Mouse (Mus musculus) heart, embryonic 13.5 days (tissue): Measurements from ENCODE around the gene Coro1c. TPM values are rescaled to one million over a fixed set of nuclear protein-coding genes. Genes with fewer than 3 reads are reported as not detected.

Experiments used
- ATAC-seq: fragments of 200-750 bp; cut with Nextera tagmentation; 2 replicates; pipeline ENCODE4 v1.8.0; 2017; ENCODE audit warnings: moderate TSS enrichment; ENCODE audit not compliant: insufficient number of reproducible peaks, low FRiP score, low TSS enrichment; ENCODE audit errors: extremely low read depth
- H3K27ac ChIP-seq: fragments of 300-500 bp; sonication (generic); replicated peaks from 2 replicates; pipeline ENCODE4 v1.5.1; 2015; ENCODE audit warnings: moderate library complexity, mild to moderate bottlenecking, inconsistent platforms
- H3K27me3 ChIP-seq: fragments of 300-500 bp; sonication (generic); replicated peaks from 2 replicates; pipeline ENCODE4 v1.6.1; 2015; ENCODE audit warnings: mild to moderate bottlenecking, inconsistent platforms
- H3K36me3 ChIP-seq: fragments of 300-500 bp; sonication (generic); 2 replicates; pipeline ENCODE4 v1.6.1; 2015; ENCODE audit warnings: mild to moderate bottlenecking, inconsistent platforms
- H3K4me1 ChIP-seq: fragments of 300-500 bp; sonication (generic); 2 replicates; pipeline ENCODE4 v1.6.1; 2015; ENCODE audit warnings: inconsistent platforms
- H3K4me2 ChIP-seq: fragments of 300-500 bp; sonication (generic); 2 replicates; pipeline ENCODE4 v1.6.1; 2015; ENCODE audit warnings: inconsistent platforms, mild to moderate bottlenecking, moderate library complexity
- H3K4me3 ChIP-seq: fragments of 300-500 bp; sonication (generic); 2 replicates; pipeline ENCODE4 v1.5.1; 2015; ENCODE audit warnings: moderate library complexity, mild to moderate bottlenecking, inconsistent platforms
- H3K9ac ChIP-seq: fragments of 300-500 bp; sonication (generic); 2 replicates; pipeline ENCODE4 v1.6.1; 2015; ENCODE audit warnings: inconsistent platforms, mild to moderate bottlenecking, moderate library complexity
- H3K9me3 ChIP-seq: fragments of 300-500 bp; sonication (generic); 2 replicates; pipeline ENCODE4 v1.6.1; 2016; ENCODE audit warnings: inconsistent platforms
- WGBS: fragments of 180-500 bp; shearing (Covaris S2); methylation state at CpG from one replicate; pipeline ENCODE4 v1.1.7; 2015; ENCODE audit warnings: mixed read lengths; 5-methylcytosine and 5-hydroxymethylcytosine counted together
- polyA plus RNA-seq: library from polyadenylated mRNA; unstranded; fragments of >200 nt; fragmentation: Nextera tagmentation; extraction: Ambion mirVana; gene quantifications from 2 replicates; pipeline ENCODE4 v1.2.1, GENCODE M21; 2015

The Coro1c gene
- polyA plus RNA-seq, 1 experiment from 2014 or later = 99.4 TPM

DNA sequence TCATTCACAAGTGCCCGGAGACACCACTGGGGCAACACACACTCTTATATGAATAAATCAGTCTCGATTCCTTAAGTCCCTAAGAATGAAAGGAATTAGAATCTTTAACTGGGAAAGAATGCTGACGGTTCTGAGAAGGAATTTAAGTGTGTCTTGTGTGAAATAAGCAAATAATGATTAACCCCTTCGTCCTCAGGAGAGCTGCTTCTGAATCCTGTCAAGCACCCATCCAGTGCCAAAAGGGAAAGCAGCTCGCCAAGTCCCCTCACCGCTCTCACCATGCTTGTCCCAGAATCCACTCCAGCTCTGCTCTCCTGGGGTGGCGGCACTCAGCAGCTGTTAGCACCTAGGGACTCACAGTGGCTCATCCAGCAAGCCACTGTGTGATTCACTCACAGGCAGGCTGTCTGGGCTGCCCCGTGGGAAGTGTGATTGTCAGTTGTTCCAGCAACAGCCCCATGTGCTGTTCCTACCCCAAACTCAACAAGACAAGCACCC lies 7.4 kb downstream of the Coro1c start:
- H3K36me3 ChIP-seq = no peaks in the 10 kb centered on the region
- WGBS = 18% methylated on average over 8 of the region's 8 CpGs
- H3K9me3 ChIP-seq = no peaks in the 10 kb centered on the region
- no peak for ATAC-seq
- H3K27me3 ChIP-seq = no peaks in the 10 kb centered on the region
- peak overlapping the region; percentile 55 for H3K4me2 ChIP-seq
- peak overlapping the region; percentile 53 for H3K9ac ChIP-seq
- H3K4me1 ChIP-seq = peaks cover 90% of the 10 kb centered on the region
- peak overlapping the region; percentile 23; the same call in 1 of the 2 replicates for H3K4me3 ChIP-seq
- peak overlapping the region; percentile 67 for H3K27ac ChIP-seq

DNA sequence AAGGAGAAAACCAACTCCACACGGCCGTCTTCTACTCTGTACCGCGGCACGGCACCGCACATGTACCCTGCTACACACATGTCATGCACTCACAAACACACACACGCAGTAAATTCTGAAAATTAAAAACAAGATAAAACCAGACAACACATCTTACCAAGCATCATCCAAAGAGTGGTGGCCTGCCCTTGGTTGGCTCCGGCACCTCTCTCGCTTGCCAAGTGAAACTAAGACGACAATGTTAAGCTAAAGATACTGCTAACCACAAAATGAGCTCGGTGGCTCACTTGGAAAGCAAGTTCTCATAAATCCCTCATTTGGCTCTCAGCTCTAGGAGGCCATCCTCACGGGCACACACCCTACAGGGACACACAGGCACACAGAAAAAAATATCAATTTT lies 9.0 kb downstream of the Coro1c start:
- Histone ChIP-seq H3K9me3 (no peaks in the 10 kb centered on the region), H3K4me3 (no peak overlapping the region), H3K4me2 (no peak overlapping the region), H3K27me3 (no peaks in the 10 kb centered on the region), H3K36me3 (peaks cover 3% of the 10 kb centered on the region; the same call in 1 of the 2 replicates), H3K4me1 (peaks cover 82% of the 10 kb centered on the region), H3K27ac (no peak overlapping the region), H3K9ac (no peak overlapping the region)
- 83% methylated on average over 12 of the region's 12 CpGs for whole genome bisulfite sequencing
- no peak for ATAC-seq

DNA sequence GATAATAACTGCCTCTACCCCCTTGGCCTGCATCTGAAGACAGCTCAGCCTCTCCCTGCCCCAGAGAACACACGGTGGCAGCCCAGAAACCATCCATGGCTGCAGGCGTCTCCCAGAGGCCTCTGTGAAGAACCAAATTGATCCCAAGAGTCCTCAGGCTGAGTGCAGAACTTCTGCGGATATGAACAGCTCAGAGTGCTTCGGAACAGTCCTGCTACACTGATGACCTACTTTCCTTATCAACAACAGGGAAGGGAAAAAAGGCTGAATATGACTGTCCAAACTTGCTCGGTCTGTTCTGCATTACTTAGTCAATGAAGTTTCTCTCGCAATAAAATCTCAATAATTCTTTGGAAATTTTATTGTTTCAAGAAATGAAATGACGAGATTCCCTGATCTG lies 16.6 kb downstream of the Coro1c start:
- ATAC-seq = no peak
- Histone ChIP-seq H3K9me3 (no peaks in the 10 kb centered on the region), H3K4me2 (no peak overlapping the region), H3K9ac (no peak overlapping the region), H3K27me3 (no peaks in the 10 kb centered on the region), H3K4me3 (no peak overlapping the region), H3K27ac (no peak overlapping the region), H3K36me3 (peaks cover 3% of the 10 kb centered on the region; the same call in 1 of the 2 replicates), H3K4me1 (peaks cover 76% of the 10 kb centered on the region)
- WGBS = 49% methylated on average over 7 of the region's 7 CpGs

DNA sequence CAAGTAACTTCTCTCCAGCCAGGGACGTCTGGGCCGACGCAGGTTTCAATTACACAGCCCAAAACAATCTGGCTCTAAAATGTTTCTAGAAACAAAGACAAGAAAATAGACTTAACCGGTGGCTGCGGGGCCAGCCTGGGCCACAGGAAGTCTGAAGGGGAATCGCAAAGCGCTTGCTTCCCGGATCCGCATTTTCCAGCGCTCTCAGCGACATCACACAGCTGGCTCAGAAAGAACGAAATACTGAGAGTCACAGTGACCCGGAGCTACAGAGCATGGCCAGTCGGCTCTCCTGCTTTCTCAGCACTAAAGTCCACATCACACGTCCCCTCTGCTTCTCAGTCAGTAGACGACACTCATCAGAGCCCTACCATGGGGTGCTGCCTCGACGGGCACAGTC lies 17.7 kb downstream of the Coro1c start:
- H3K9ac ChIP-seq = no peak overlapping the region
- H3K27ac ChIP-seq = peak overlapping the region; percentile 87
- H3K4me1 ChIP-seq = peaks cover 72% of the 10 kb centered on the region
- H3K27me3 ChIP-seq = no peaks in the 10 kb centered on the region
- no peak overlapping the region for H3K4me2 ChIP-seq
- H3K4me3 ChIP-seq = no peak overlapping the region
- 77% methylated on average over 18 of the region's 18 CpGs for WGBS
- no peaks in the 10 kb centered on the region for H3K9me3 ChIP-seq
- no peak for ATAC-seq
- peaks cover 5% of the 10 kb centered on the region; the same call in 1 of the 2 replicates for H3K36me3 ChIP-seq

DNA sequence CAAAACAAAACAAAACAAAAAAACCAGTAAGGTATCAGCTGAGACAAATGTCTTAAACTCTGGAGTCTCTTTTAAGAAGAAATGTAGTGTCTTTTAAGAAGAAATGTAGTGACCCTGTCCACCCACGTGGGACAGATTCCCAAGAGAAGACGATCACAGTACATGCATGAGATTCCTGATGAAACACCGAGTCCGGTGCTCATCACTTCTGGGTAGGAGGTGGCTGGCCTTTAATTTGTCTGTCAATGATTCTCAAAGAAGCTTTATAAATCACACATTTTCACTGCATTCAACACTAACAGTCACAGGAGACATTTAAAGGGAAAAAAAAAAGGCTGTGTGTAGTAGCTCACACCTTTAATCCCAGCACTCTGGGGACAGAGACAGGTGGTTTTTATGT lies 18.6 kb downstream of the Coro1c start:
- 0 out of 2 replicates have a peak, but pooled peaks cover 3% of the 10 kb centered on the region for H3K36me3 ChIP-seq
- 0 out of 2 replicates have a peak overlapping the region, but pooled peaks have one; percentile 5 for H3K4me3 ChIP-seq
- peak overlapping the region; percentile 51 for H3K4me2 ChIP-seq
- H3K27ac ChIP-seq = peak overlapping the region; percentile 87
- H3K9ac ChIP-seq = peak overlapping the region; percentile 70
- 25% methylated on average over 4 of the region's 4 CpGs for WGBS
- H3K9me3 ChIP-seq = no peaks in the 10 kb centered on the region
- H3K4me1 ChIP-seq = peaks cover 79% of the 10 kb centered on the region
- ATAC-seq = no peak
- no peaks in the 10 kb centered on the region for H3K27me3 ChIP-seq

DNA sequence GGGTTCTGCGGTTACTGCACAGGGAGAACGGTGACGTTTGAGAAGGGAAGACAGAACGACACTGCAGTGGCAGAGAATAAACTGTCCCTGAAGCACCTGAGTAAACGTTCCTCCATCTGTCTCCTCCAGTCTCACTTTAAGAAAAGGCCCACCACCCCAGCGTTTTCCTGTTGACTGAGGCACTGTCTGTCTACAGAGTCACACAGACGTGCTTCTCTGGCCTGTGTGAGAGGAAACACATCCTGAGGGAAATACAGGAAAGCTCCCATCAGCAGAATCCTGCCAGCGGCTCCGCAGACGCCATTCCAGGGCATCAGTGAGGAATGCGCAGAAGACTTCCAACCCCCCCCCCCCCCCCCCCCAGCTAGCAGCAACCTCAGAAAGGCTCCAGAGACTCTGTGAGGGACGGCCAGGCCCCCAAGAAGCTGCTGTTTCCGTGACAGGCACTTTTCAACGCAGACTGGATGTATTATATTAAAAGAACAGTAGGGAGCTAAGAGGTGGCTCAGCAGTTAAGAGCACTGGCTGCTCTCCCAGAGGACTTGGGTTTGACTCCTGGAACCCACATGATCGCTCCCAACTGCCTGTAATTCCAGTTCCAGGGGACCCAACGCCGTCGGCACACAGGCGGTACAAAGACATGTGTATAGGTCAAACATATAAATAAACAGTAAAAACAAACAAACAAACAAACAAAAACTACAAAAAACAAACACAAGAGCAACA lies 19.2 kb downstream of the Coro1c start:
- Histone ChIP-seq H3K36me3 (0 out of 2 replicates have a peak, but pooled peaks cover 3% of the 10 kb centered on the region), H3K4me1 (peaks cover 78% of the 10 kb centered on the region), H3K27ac (peak overlapping the region; percentile 87), H3K9ac (peak overlapping the region; percentile 70), H3K9me3 (no peaks in the 10 kb centered on the region), H3K4me3 (0 out of 2 replicates have a peak overlapping the region, but pooled peaks have one; percentile 5), H3K27me3 (no peaks in the 10 kb centered on the region), H3K4me2 (peak overlapping the region; percentile 51)
- 13% methylated on average over 19 of the region's 19 CpGs for whole genome bisulfite sequencing
- no peak for ATAC-seq

DNA sequence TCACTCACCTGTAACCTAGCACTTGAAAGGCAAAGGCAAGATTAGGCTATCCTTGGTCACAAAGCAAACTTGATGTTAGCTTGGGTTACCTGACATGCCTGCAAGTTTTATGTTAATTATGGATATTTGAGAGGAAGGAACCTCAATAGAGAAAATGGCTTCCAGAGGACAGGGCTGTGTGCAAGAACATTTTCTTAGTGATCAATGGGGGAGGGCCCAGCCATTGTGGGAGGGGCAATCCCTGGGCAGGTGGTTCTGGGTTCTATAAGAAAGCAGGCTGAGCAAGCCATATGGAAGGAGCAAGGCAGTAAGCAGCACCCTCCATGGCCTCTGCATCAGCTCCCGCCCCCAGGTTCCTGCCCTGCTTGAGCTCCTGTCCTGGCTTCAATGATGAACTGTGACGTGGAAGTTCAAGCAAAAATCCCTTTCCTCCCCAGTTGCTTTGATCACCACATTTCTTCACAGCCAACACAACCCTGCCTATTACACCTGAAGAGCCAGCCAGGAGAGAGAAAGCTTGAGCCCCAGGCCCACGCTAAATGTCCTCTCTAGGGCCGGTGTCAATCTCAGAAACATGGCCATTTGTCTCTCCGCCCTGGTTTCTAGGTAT lies 20.3 kb downstream of the Coro1c start:
- no peak for ATAC-seq
- Histone ChIP-seq H3K27ac (peak overlapping the region; percentile 87), H3K4me1 (peaks cover 82% of the 10 kb centered on the region), H3K9me3 (no peaks in the 10 kb centered on the region), H3K27me3 (no peaks in the 10 kb centered on the region), H3K4me2 (no peak overlapping the region), H3K36me3 (0 out of 2 replicates have a peak, but pooled peaks cover 3% of the 10 kb centered on the region), H3K9ac (peak overlapping the region; percentile 70; the same call in 1 of the 2 replicates), H3K4me3 (no peak overlapping the region)
- 86% methylated on average over 5 of the region's 5 CpGs for WGBS

DNA sequence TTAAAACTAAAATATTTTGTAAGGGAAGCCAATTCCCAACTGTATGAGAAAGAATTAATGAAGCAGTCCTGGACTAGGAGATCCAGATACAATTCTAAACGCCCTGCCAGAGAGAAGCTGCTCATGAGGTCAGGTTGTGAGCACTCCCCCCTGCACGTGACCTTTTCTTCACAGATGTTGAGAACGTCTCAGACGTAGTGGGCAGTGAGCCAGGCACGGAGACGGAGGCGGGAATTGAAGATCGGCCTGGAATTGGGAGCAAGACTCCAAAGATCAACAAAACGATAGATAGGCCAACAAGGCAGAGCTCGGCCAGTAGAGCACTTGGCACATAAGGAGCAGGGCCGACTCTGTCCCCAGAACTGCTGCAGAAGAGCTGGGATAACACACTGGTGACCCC lies 21.4 kb downstream of the Coro1c start:
- Histone ChIP-seq H3K27me3 (no peaks in the 10 kb centered on the region), H3K36me3 (peaks cover 3% of the 10 kb centered on the region), H3K9ac (no peak overlapping the region), H3K27ac (no peak overlapping the region), H3K9me3 (no peaks in the 10 kb centered on the region), H3K4me1 (peaks cover 89% of the 10 kb centered on the region), H3K4me3 (no peak overlapping the region), H3K4me2 (no peak overlapping the region)
- no peak for ATAC-seq
- WGBS = 42% methylated on average over 11 of the region's 11 CpGs

DNA sequence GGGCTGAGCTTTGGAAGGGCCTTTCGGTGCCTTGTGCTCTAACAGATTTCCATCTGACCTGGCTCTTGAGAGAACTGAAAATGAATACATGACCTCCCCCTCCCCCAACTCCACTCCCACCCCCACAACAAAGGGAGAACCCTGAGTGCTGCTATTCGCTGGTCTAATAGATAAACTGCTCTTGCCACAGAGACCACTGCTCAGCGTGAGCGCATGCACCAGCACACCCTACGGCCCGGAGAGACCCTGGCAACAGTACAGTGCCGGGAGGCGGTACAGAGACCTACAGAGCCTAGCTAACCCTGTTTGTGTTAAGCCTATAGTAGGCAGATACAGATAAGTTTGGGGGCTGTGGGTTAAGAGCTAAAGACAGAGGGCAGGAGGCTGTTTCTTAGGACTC lies 22.9 kb downstream of the Coro1c start:
- Histone ChIP-seq H3K36me3 (peaks cover 18% of the 10 kb centered on the region), H3K4me2 (no peak overlapping the region), H3K27ac (no peak overlapping the region), H3K4me1 (peaks cover 89% of the 10 kb centered on the region), H3K4me3 (no peak overlapping the region), H3K9ac (peak overlapping the region; percentile 55), H3K9me3 (no peaks in the 10 kb centered on the region), H3K27me3 (no peaks in the 10 kb centered on the region)
- no peak for ATAC-seq
- 58% methylated on average over 8 of the region's 8 CpGs for WGBS

DNA sequence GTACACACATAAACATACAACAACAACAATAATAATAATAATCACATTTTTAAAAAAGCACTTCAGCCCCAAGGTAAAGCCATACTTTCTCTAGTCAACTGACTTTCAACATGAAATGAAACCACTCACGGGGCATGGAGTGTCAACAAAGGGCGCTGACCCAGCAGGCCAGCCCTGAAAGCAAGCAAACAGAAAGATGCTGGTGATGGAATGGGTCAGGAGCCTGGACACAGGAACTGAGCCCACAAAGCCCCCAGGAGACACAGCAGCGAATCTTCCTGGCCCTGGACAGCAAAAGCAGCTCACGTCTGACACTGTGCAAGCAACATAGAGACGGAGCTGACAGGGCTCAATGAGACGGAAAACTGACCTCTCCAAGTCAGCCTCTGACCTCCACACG lies 23.8 kb downstream of the Coro1c start:
- H3K36me3 ChIP-seq = peaks cover 27% of the 10 kb centered on the region
- H3K27ac ChIP-seq = no peak overlapping the region
- H3K4me3 ChIP-seq = no peak overlapping the region
- no peaks in the 10 kb centered on the region for H3K27me3 ChIP-seq
- no peaks in the 10 kb centered on the region for H3K9me3 ChIP-seq
- ATAC-seq = no peak
- H3K4me1 ChIP-seq = peaks cover 84% of the 10 kb centered on the region
- no peak overlapping the region for H3K4me2 ChIP-seq
- H3K9ac ChIP-seq = peak overlapping the region; percentile 17; the same call in 1 of the 2 replicates
- 80% methylated on average over 7 of the region's 7 CpGs for WGBS

DNA sequence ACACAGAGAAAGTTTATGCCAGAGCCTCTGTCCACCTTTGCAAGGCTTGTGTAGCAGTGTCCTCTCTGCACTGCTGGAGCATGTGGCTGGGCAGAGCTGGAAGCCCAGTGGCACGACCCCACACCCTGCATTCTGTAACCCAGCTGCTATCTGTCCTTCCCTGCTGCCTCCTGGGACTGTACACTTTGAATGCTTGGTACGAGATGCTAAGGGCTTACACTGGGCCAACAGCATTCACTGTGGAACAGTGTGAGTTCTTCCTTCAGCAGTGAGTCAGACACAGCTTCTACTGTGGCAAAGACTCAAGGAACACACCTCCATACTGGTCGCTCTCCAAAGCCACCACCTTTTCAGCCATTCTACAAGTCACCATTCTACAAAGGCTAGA lies 25.2 kb downstream of the Coro1c start:
- no peaks in the 10 kb centered on the region for H3K9me3 ChIP-seq
- H3K27ac ChIP-seq = peak overlapping the region; percentile 70
- H3K4me2 ChIP-seq = no peak overlapping the region
- H3K36me3 ChIP-seq = peaks cover 40% of the 10 kb centered on the region
- H3K9ac ChIP-seq = peak overlapping the region; percentile 67; the same call in 1 of the 2 replicates
- WGBS = 31% methylated on average over 3 of the region's 3 CpGs
- ATAC-seq = no peak
- H3K4me1 ChIP-seq = peaks cover 80% of the 10 kb centered on the region
- no peak overlapping the region for H3K4me3 ChIP-seq
- H3K27me3 ChIP-seq = no peaks in the 10 kb centered on the region
